ENCODE assay signal across 15 mouse cellular contexts in genomic region chr12:69864164-69864692, GRCm38 (mm10). TPM values are rescaled to one million over a fixed set of nuclear protein-coding genes. Genes with fewer than 3 reads are reported as not detected.
A peak's percentile ranks its signal among the peaks of the same experiment; 100 is the strongest.
DNase-seq lines count a peak whose midpoint lies in the region; ATAC-seq and TF ChIP-seq lines count a peak whose summit lies in the region.
"Had no signal": no experiment of that assay in that cellular context is flagged by ENCODE, and none has a peak within 500 bp of the region (broad histone marks: within the 10 kb centered on the region; RNA-seq: fewer than 3 reads in every experiment).

No protein-coding gene starts in this region.

- H3K36me3 ChIP-seq in heart, postnatal 0 days (replicated peaks; ENCODE audit: control insufficient read depth, insufficient read depth, low read length), result peaks cover 4% of the 10 kb centered on the region; the same call in 1 of the 2 replicates
- H3K36me3 ChIP-seq in stomach, postnatal 0 days (ENCODE audit: control insufficient read depth, insufficient read depth, low read length), result no peaks in the 10 kb centered on the region
- H3K36me3 ChIP-seq: midbrain, embryonic 15.5 days had no signal

- H3K27me3 ChIP-seq in heart, postnatal 0 days (ENCODE audit: control insufficient read depth, insufficient read depth, low read length), result no peaks in the 10 kb centered on the region
- no peaks in the 10 kb centered on the region for H3K27me3 ChIP-seq in stomach, postnatal 0 days (ENCODE audit: control insufficient read depth, insufficient read depth, low read length)
- H3K27me3 ChIP-seq: CH12.LX; midbrain, embryonic 15.5 days had no signal

- no peaks in the 10 kb centered on the region for H3K9me3 ChIP-seq in heart, postnatal 0 days (replicated peaks; ENCODE audit: control insufficient read depth, low read length)
- no peaks in the 10 kb centered on the region for H3K9me3 ChIP-seq in stomach, postnatal 0 days (ENCODE audit: control insufficient read depth, low read length)
- H3K9me3 ChIP-seq: midbrain, embryonic 15.5 days had no signal

- no peak for DNase-seq in heart, postnatal 0 days (ENCODE audit: low spot score)
- no peak for DNase-seq in heart, adult 18-20 months
- DNase-seq in spleen, postnatal 36 days (ENCODE audit: low spot score in 2 of 2), result peak; percentile 43
- no peak for DNase-seq in spleen, postnatal 10 days (ENCODE audit: low spot score in 2 of 2)
- DNase-seq in stomach, postnatal 0 days (ENCODE audit: low spot score), result no peak
- no peak for DNase-seq in right cerebral cortex, postnatal 10 days (ENCODE audit: low spot score in 2 of 2)
- no peak for DNase-seq in cerebellum, postnatal 4 days (ENCODE audit: low spot score in 2 of 2)
- DNase-seq: adrenal gland, postnatal 10 days; kidney, postnatal 4 days; lung, postnatal 10 days; right cerebral cortex, postnatal 25 days had no signal

- no peak overlapping the region for H3K4me3 ChIP-seq in heart, postnatal 0 days (ENCODE audit: low read depth, low read length)
- H3K4me3 ChIP-seq in stomach, postnatal 0 days (ENCODE audit: low read depth, low read length), result no peak overlapping the region
- H3K4me3 ChIP-seq: midbrain, embryonic 15.5 days had no signal

- H3K4me1 ChIP-seq in heart, postnatal 0 days (ENCODE audit: control insufficient read depth, insufficient read depth), result peaks cover 14% of the 10 kb centered on the region; the same call in 1 of the 2 replicates
- H3K4me1 ChIP-seq in stomach, postnatal 0 days (replicated peaks; ENCODE audit: control insufficient read depth, insufficient read depth), result no peaks in the 10 kb centered on the region
- H3K4me1 ChIP-seq: midbrain, embryonic 15.5 days had no signal

- peak overlapping the region; percentile 49 for H3K27ac ChIP-seq in heart, postnatal 0 days (ENCODE audit: low read depth)
- H3K27ac ChIP-seq in stomach, postnatal 0 days (replicated peaks), result 0 out of 2 replicates have a peak overlapping the region, but pooled peaks have one; percentile 4
- H3K27ac ChIP-seq: hindbrain, postnatal 0 days; midbrain, embryonic 15.5 days had no signal

- TF ChIP-seq CTCF in heart, postnatal 0 days (IDR thresholded peaks at IDR 0.05; ENCODE audit: low read depth), result no peak
- no peak for TF ChIP-seq CTCF in stomach, postnatal 0 days (IDR thresholded peaks at IDR 0.05; ENCODE audit: low read depth)

- WGBS in heart, postnatal 0 days, result 52% methylated on average over 4 of the region's 4 CpGs
- 54% methylated on average over 4 of the region's 4 CpGs for WGBS in stomach, postnatal 0 days

- no peak for TF ChIP-seq EP300 in heart, postnatal 0 days (IDR thresholded peaks at IDR 0.05; ENCODE audit: low read depth)
- no peak for TF ChIP-seq EP300 in stomach, postnatal 0 days (optimal IDR thresholded peaks at IDR 0.05)

- no peak overlapping the region for H3K4me2 ChIP-seq in heart, postnatal 0 days (ENCODE audit: low read depth, low read length)
- H3K4me2 ChIP-seq in stomach, postnatal 0 days (replicated peaks; ENCODE audit: low read depth), result no peak overlapping the region
- H3K4me2 ChIP-seq: midbrain, embryonic 15.5 days had no signal

- ATAC-seq in heart, postnatal 0 days (ENCODE audit: insufficient read depth, low read depth), result no peak
- ATAC-seq in hematopoietic stem cell, adult 5-6 weeks (replicated peaks in 1 of 2; ENCODE audit: insufficient read depth in 1 of 2, low FRiP score in 2 of 2, low TSS enrichment in 1 of 2, low read depth in 1 of 2, poor library complexity in 2 of 2, severe bottlenecking in 2 of 2), result peak; percentile 83 to 91
- ATAC-seq in stomach, postnatal 0 days (ENCODE audit: low FRiP score, low TSS enrichment), result no peak
- ATAC-seq: hindbrain, postnatal 0 days; midbrain, embryonic 15.5 days had no signal

- no peak overlapping the region for H3K9ac ChIP-seq in heart, postnatal 0 days (replicated peaks; ENCODE audit: low read depth, low read length)
- no peak overlapping the region for H3K9ac ChIP-seq in stomach, postnatal 0 days (ENCODE audit: low read length)
- H3K9ac ChIP-seq: midbrain, embryonic 15.5 days had no signal

RNA-seq across cellular contexts. Expression of gene Atl1, which starts 28.2 kb away (rescaled TPM):
- 2.3 and 5.8 TPM in 2 replicates for total RNA-seq in heart, postnatal 0 days (2014; rRNA removed; ENCODE audit: low replicate concordance)
- polyA plus RNA-seq in heart, postnatal 0 days (2015; fragmentation: Nextera tagmentation; extraction: Ambion mirVana), result 7.5 and 8.6 TPM in 2 replicates
- 1 to 10 TPM; 3.4 to 5.5 TPM for total RNA-seq in heart, adult 18-20 months (2021)
- 2.1 and 4.8 TPM in 2 replicates for total RNA-seq in hematopoietic stem cell, adult 5-6 weeks (2017)
- polyA plus RNA-seq in stomach, postnatal 0 days (2015; fragmentation: Nextera tagmentation; extraction: Ambion mirVana), result 3.8 and 4.3 TPM in 2 replicates

RNA-seq across cellular contexts. Expression of gene Map4k5, which starts 28.8 kb away (rescaled TPM):
- total RNA-seq in heart, postnatal 0 days (2014; rRNA removed; ENCODE audit: low replicate concordance), result 51.0 and 55.8 TPM in 2 replicates
- 19.1 and 20.2 TPM in 2 replicates for polyA plus RNA-seq in heart, postnatal 0 days (2015; fragmentation: Nextera tagmentation; extraction: Ambion mirVana)
- 10 to 100 TPM; 19.3 to 21.4 TPM for total RNA-seq in heart, adult 18-20 months (2021)
- total RNA-seq in hematopoietic stem cell, adult 5-6 weeks (2017), result 47.3 and 49.8 TPM in 2 replicates
- polyA plus RNA-seq in stomach, postnatal 0 days (2015; fragmentation: Nextera tagmentation; extraction: Ambion mirVana), result 12.4 and 13.1 TPM in 2 replicates

Comparison
In these comparisons a context has a peak if more than half of its experiments do, and no peak if none do; other contexts are left out.
1. DNase-seq: peak in spleen, postnatal 36 days (2 of 2); none in heart, postnatal 0 days (single experiment), heart, adult 18-20 months (0 of 2), spleen, postnatal 10 days (0 of 2), stomach, postnatal 0 days (single experiment), right cerebral cortex, postnatal 10 days (0 of 2) and cerebellum, postnatal 4 days (0 of 2).
2. ATAC-seq: peak in hematopoietic stem cell, adult 5-6 weeks (2 of 2); none in heart, postnatal 0 days (single experiment) and stomach, postnatal 0 days (single experiment).